Mouse (Mus musculus) MEL (cell line): ENCODE measurements around the gene Olfr1436. TPM values are rescaled to one million over a fixed set of nuclear protein-coding genes. Genes with fewer than 3 reads are reported as not detected.

Experiments
- DNase-seq: peaks from one replicate; pipeline ENCODE4 v3.0.0; 2011; ENCODE audit warnings: low read depth, low spot score
- H3K27ac ChIP-seq: 2 replicates; pipeline ENCODE4 v1.5.1; 2012; ENCODE audit warnings: low read depth, mild to moderate bottlenecking, control low read depth, low read length, moderate library complexity; ENCODE audit not compliant: control insufficient read depth
- H3K27me3 ChIP-seq, 2 experiments: fragments of 150-350 bp in 1 of 2; sonication (generic) in 1 of 2; 2 replicates each; pipeline ENCODE4 v1.6.1; 2012; ENCODE audit warnings: low read length in 2 of 2, mild to moderate bottlenecking in 2 of 2, improper control_type of control experiment in 1 of 2, moderate library complexity in 1 of 2; ENCODE audit not compliant: insufficient read depth in 2 of 2, control insufficient read depth in 1 of 2
- H3K36me3 ChIP-seq, 2 experiments: 2 replicates each; pipeline ENCODE4 v1.6.1; 2012 to 2014; ENCODE audit warnings: low read length in 2 of 2, improper control_type of control experiment in 1 of 2, inconsistent platforms in 1 of 2, mild to moderate bottlenecking in 1 of 2; ENCODE audit not compliant: insufficient read depth in 2 of 2, control insufficient read depth in 1 of 2
- H3K4me1 ChIP-seq, 2 experiments: fragments of 150-350 bp in 1 of 2; sonication (generic) in 1 of 2; 2 replicates each; pipeline ENCODE4 v1.6.1; 2012; ENCODE audit warnings: low read length in 2 of 2, improper control_type of control experiment in 1 of 2, mild to moderate bottlenecking in 1 of 2; ENCODE audit not compliant: insufficient read depth in 2 of 2, control insufficient read depth in 1 of 2
- H3K4me3 ChIP-seq, 2 experiments: fragments of 150-350 bp in 1 of 2; sonication (generic) in 1 of 2; 2 replicates each; pipeline ENCODE4 v1.5.1; 2012; ENCODE audit warnings: low read depth in 2 of 2, low read length in 2 of 2, mild to moderate bottlenecking in 2 of 2, moderate library complexity in 2 of 2, control low read depth in 1 of 2, improper control_type of control experiment in 1 of 2; ENCODE audit not compliant: control insufficient read depth in 1 of 2, insufficient read depth in 1 of 2
- H3K79me2 ChIP-seq: 2 replicates; pipeline ENCODE4 v1.6.1; 2012; ENCODE audit warnings: mild to moderate bottlenecking, low read length, moderate library complexity; ENCODE audit not compliant: control insufficient read depth, poor library complexity, insufficient read depth
- H3K9ac ChIP-seq: 2 replicates; pipeline ENCODE4 v1.6.1; 2012; ENCODE audit warnings: low read depth, mild to moderate bottlenecking, control low read depth, low read length, moderate library complexity; ENCODE audit not compliant: control insufficient read depth, poor library complexity, severe bottlenecking
- H3K9me3 ChIP-seq: fragments of 150-350 bp; sonication (generic); replicated peaks from 2 replicates; pipeline ENCODE4 v1.6.1; 2012; ENCODE audit warnings: mild to moderate bottlenecking, low read length, improper control_type of control experiment, moderate library complexity; ENCODE audit not compliant: insufficient read depth
- CHD1 ChIP-seq: IDR thresholded peaks from 2 replicates; pipeline ENCODE4 v1.6.1; 2012; ENCODE audit warnings: low read depth, mild to moderate bottlenecking, inconsistent platforms, low read length, improper control_type of control experiment
- E2F4 ChIP-seq: IDR thresholded peaks from 2 replicates; pipeline ENCODE4 v1.6.1; 2011; ENCODE audit warnings: low read depth, low read length, improper control_type of control experiment, borderline replicate concordance
- ELF1 ChIP-seq: IDR thresholded peaks from 2 replicates; pipeline ENCODE4 v1.6.1; 2014; ENCODE audit warnings: low read depth, mild to moderate bottlenecking, inconsistent platforms, low read length, improper control_type of control experiment, moderate library complexity
- EP300 ChIP-seq, 2 experiments: IDR thresholded peaks; 2 replicates each; pipeline ENCODE4 v1.6.1; 2011; ENCODE audit warnings: improper control_type of control experiment in 2 of 2, low read length in 2 of 2, low read depth in 1 of 2, mild to moderate bottlenecking in 1 of 2
- GATA1 ChIP-seq: IDR thresholded peaks from 2 replicates; pipeline ENCODE4 v1.6.1; 2011; ENCODE audit warnings: low read depth, low read length, improper control_type of control experiment
- MAZ ChIP-seq: IDR thresholded peaks from 2 replicates; pipeline ENCODE4 v1.6.1; 2012; ENCODE audit warnings: low read depth, mild to moderate bottlenecking, inconsistent platforms, low read length, improper control_type of control experiment
- MYC ChIP-seq: IDR thresholded peaks from 2 replicates; pipeline ENCODE4 v1.6.1; 2011; ENCODE audit warnings: low read depth, mild to moderate bottlenecking, low read length, improper control_type of control experiment, moderate library complexity
- POLR2AphosphoS2 ChIP-seq: IDR thresholded peaks from 2 replicates; pipeline ENCODE4 v1.6.1; 2011; ENCODE audit warnings: low read length, improper control_type of control experiment
- SMC3 ChIP-seq: IDR thresholded peaks from 2 replicates; pipeline ENCODE4 v1.6.1; 2011; ENCODE audit warnings: low read depth, low read length, improper control_type of control experiment
- polyA plus RNA-seq, 2 experiments: library from polyadenylated mRNA; stranded (reverse) in 1 of 2; unstranded in 1 of 2; fragments of >175 nt in 1 of 2; fragments of >200 nt in 1 of 2; gene quantifications; 2 replicates each; pipeline versions ENCODE4 v1.2.1 to v1.2.4; 2012; ENCODE audit warnings: low replicate concordance in 2 of 2, low read depth in 1 of 2; ENCODE audit not compliant: insufficient read length in 2 of 2, insufficient read depth in 1 of 2, missing spikeins in 1 of 2
- total RNA-seq: library from RNA; depleted of rRNA; stranded (reverse); fragments of 300-350 nt; gene quantifications from 2 replicates; pipeline ENCODE4 v1.2.3, GENCODE M21; 2012; rRNA removed

Olfr1436 gene
- total and polyA plus RNA-seq, 3 experiments, result not detected

- TF ChIP-seq MYC (no peak), ELF1 (no peak), SMC3 (no peak), EP300 (IDR thresholded peaks at IDR 0.05; ENCODE audit: low read depth in 1 of 2, low read length in 2 of 2) (no peak), E2F4 (no peak), CHD1 (no peak), POLR2AphosphoS2 (no peak), GATA1 (no peak), MAZ (no peak)
- no peak within 1 kb of the TSS for H3K9ac ChIP-seq
- H3K79me2 ChIP-seq, result no peaks in the 10 kb centered on the region
- no peak within 1 kb of the TSS for H3K4me3 ChIP-seq
- no peaks in the 10 kb centered on the region for H3K9me3 ChIP-seq
- DNase-seq, result no peak
- H3K27me3 ChIP-seq, result no peaks in the 10 kb centered on the region
- H3K27ac ChIP-seq, result no peak within 1 kb of the TSS
- no peaks in the 10 kb centered on the region for H3K4me1 ChIP-seq
- H3K36me3 ChIP-seq, result no peaks in the 10 kb centered on the region
Measured at GRCm38 (mm10) chr19:12260732-12261131, 38.2 kb downstream of the Olfr1436 start, which contains the start of gene Olfr235. TSS of gene Olfr235 (plus strand) at chr19:12261032.

Other genes starting within 250 kb of the Olfr1436 start
- not detected in 2 replicates for gene Olfr1424, start 236.4 kb downstream of the Olfr1436 start, total RNA-seq
- not detected for gene Olfr1424, start 236.4 kb downstream of the Olfr1436 start, polyA plus RNA-seq
- not detected in 2 replicates for gene Olfr1425, start 221.4 kb downstream of the Olfr1436 start, total RNA-seq
- gene Olfr1425, start 221.4 kb downstream of the Olfr1436 start, polyA plus RNA-seq, result not detected
- not detected in 2 replicates for gene Olfr1426, start 207.1 kb downstream of the Olfr1436 start, total RNA-seq
- not detected for gene Olfr1426, start 207.1 kb downstream of the Olfr1436 start, polyA plus RNA-seq
- gene Olfr1427, start 195.8 kb downstream of the Olfr1436 start, total RNA-seq, result not detected in 2 replicates
- not detected for gene Olfr1427, start 195.8 kb downstream of the Olfr1436 start, polyA plus RNA-seq
- not detected in 2 replicates for gene Olfr1428, start 183.2 kb downstream of the Olfr1436 start, total RNA-seq
- gene Olfr1428, start 183.2 kb downstream of the Olfr1436 start, polyA plus RNA-seq, result not detected
- gene Olfr76, start 175.9 kb downstream of the Olfr1436 start, total RNA-seq, result not detected in 2 replicates
- gene Olfr76, start 175.9 kb downstream of the Olfr1436 start, polyA plus RNA-seq, result under 1 TPM in 1 of 2 experiments, not detected in 1; 0.03 TPM
- gene Olfr1555-ps1, start 129.0 kb downstream of the Olfr1436 start, total RNA-seq, result not detected in 2 replicates
- not detected for gene Olfr1555-ps1, start 129.0 kb downstream of the Olfr1436 start, polyA plus RNA-seq
- not detected in 2 replicates for gene Olfr1431, start 98.5 kb downstream of the Olfr1436 start, total RNA-seq
- gene Olfr1431, start 98.5 kb downstream of the Olfr1436 start, polyA plus RNA-seq, result not detected
- not detected in 2 replicates for gene Olfr1432, start 66.5 kb downstream of the Olfr1436 start, total RNA-seq
- gene Olfr1432, start 66.5 kb downstream of the Olfr1436 start, polyA plus RNA-seq, result not detected
- gene Olfr262, start 57.5 kb downstream of the Olfr1436 start, total RNA-seq, result not detected in 2 replicates
- gene Olfr262, start 57.5 kb downstream of the Olfr1436 start, polyA plus RNA-seq, result not detected
- not detected in 2 replicates for gene Olfr235, start 38.1 kb downstream of the Olfr1436 start, total RNA-seq
- not detected for gene Olfr235, start 38.1 kb downstream of the Olfr1436 start, polyA plus RNA-seq
- not detected in 2 replicates for gene Olfr1434, start 19.3 kb downstream of the Olfr1436 start, total RNA-seq
- gene Olfr1434, start 19.3 kb downstream of the Olfr1436 start, polyA plus RNA-seq, result not detected
- not detected in 2 replicates for gene Olfr1437, start 26.0 kb upstream of the Olfr1436 start, total RNA-seq
- gene Olfr1437, start 26.0 kb upstream of the Olfr1436 start, polyA plus RNA-seq, result not detected
- not detected in 2 replicates for gene Olfr1438-ps1, start 36.8 kb upstream of the Olfr1436 start, total RNA-seq
- under 1 TPM in 1 of 2 experiments, not detected in 1; 0.03 TPM for gene Olfr1438-ps1, start 36.8 kb upstream of the Olfr1436 start, polyA plus RNA-seq
- gene Olfr1440, start 88.1 kb upstream of the Olfr1436 start, total RNA-seq, result not detected in 2 replicates
- under 1 TPM in 1 of 2 experiments, not detected in 1; 0.01 TPM for gene Olfr1440, start 88.1 kb upstream of the Olfr1436 start, polyA plus RNA-seq
- not detected in 2 replicates for gene Olfr1441, start 118.3 kb upstream of the Olfr1436 start, total RNA-seq
- gene Olfr1441, start 118.3 kb upstream of the Olfr1436 start, polyA plus RNA-seq, result under 1 TPM in 1 of 2 experiments, not detected in 1; 0.03 TPM
- gene Pfpl, start 128.8 kb upstream of the Olfr1436 start, total RNA-seq, result not detected in 2 replicates
- gene Pfpl, start 128.8 kb upstream of the Olfr1436 start, polyA plus RNA-seq, result not detected
- gene Mpeg1, start 161.6 kb upstream of the Olfr1436 start, total RNA-seq, result not detected in 2 replicates
- under 1 TPM in 1 of 2 experiments, not detected in 1; 0.07 TPM for gene Mpeg1, start 161.6 kb upstream of the Olfr1436 start, polyA plus RNA-seq
- gene Dtx4, start 202.3 kb upstream of the Olfr1436 start, total RNA-seq, result 2.2 and 3.6 TPM in 2 replicates
- gene Dtx4, start 202.3 kb upstream of the Olfr1436 start, polyA plus RNA-seq, result 1 to 10 TPM in 1 of 2 experiments, not detected in 1; 8.8 TPM
- gene Fam111a, start 246.6 kb upstream of the Olfr1436 start, total RNA-seq, result 53.1 and 56.1 TPM in 2 replicates
- gene Fam111a, start 246.6 kb upstream of the Olfr1436 start, polyA plus RNA-seq, result 100 to 1,000 TPM in 1 of 2 experiments, 10 to 100 TPM in 1; 75.9 to 157 TPM